Mouse (Mus musculus): ENCODE data around the gene Pepd. TPM values are rescaled to one million over a fixed set of nuclear protein-coding genes. Genes with fewer than 3 reads are reported as not detected.
"Not testable (repeated sequence)": the region's sequence is repeated elsewhere in the genome, so short reads cannot be mapped to it uniquely, and the experiment has no call there.

Gene Pepd
- total RNA-seq, 1 experiment from 2014 or later: 30.1 TPM

- no peak for ATAC-seq (replicated peaks; ENCODE audit: low read depth, poor library complexity, severe bottlenecking)
Measured at GRCm38 (mm10) chr7:34975913-34976312, 63.7 kb downstream of the Pepd start.

GRCm38 (mm10) chr7:34977403-34977802 is 65.2 kb downstream of the Pepd start:
- no peak for ATAC-seq (replicated peaks; ENCODE audit: low read depth, poor library complexity, severe bottlenecking)

GRCm38 (mm10) chr7:34981803-34982202 is 69.6 kb downstream of the Pepd start:
- ATAC-seq (replicated peaks; ENCODE audit: low read depth, poor library complexity, severe bottlenecking): no peak

GRCm38 (mm10) chr7:34982372-34982771 is 70.2 kb downstream of the Pepd start:
- ATAC-seq (replicated peaks; ENCODE audit: low read depth, poor library complexity, severe bottlenecking): not testable (repeated sequence)

GRCm38 (mm10) chr7:34983702-34984475 is 71.7 kb downstream of the Pepd start:
- no peak for ATAC-seq (replicated peaks; ENCODE audit: low read depth, poor library complexity, severe bottlenecking)

- peak; percentile 81 for ATAC-seq (replicated peaks; ENCODE audit: low read depth, poor library complexity, severe bottlenecking)
Measured at GRCm38 (mm10) chr7:34984526-34985133, 72.5 kb downstream of the Pepd start.

- peak; percentile 64 for ATAC-seq (replicated peaks; ENCODE audit: low read depth, poor library complexity, severe bottlenecking)
Measured at GRCm38 (mm10) chr7:34985216-34985615, 73.0 kb downstream of the Pepd start.

- ATAC-seq (replicated peaks; ENCODE audit: low read depth, poor library complexity, severe bottlenecking): peak; percentile 66
Measured at GRCm38 (mm10) chr7:34985646-34986045, 73.5 kb downstream of the Pepd start.

GRCm38 (mm10) chr7:34986575-34987150 is 74.5 kb downstream of the Pepd start:
- ATAC-seq (replicated peaks; ENCODE audit: low read depth, poor library complexity, severe bottlenecking): no peak

GRCm38 (mm10) chr7:34987258-34987657 is 75.1 kb downstream of the Pepd start:
- no peak for ATAC-seq (replicated peaks; ENCODE audit: low read depth, poor library complexity, severe bottlenecking)

- no peak for ATAC-seq (replicated peaks; ENCODE audit: low read depth, poor library complexity, severe bottlenecking)
Measured at GRCm38 (mm10) chr7:34988488-34988887, 76.3 kb downstream of the Pepd start.

GRCm38 (mm10) chr7:34991731-34992246 is 79.6 kb downstream of the Pepd start:
- ATAC-seq (replicated peaks; ENCODE audit: low read depth, poor library complexity, severe bottlenecking): peak; percentile 50

GRCm38 (mm10) chr7:34992766-34993165 is 80.6 kb downstream of the Pepd start:
- no peak for ATAC-seq (replicated peaks; ENCODE audit: low read depth, poor library complexity, severe bottlenecking)

GRCm38 (mm10) chr7:34995872-34996662 is 83.9 kb downstream of the Pepd start:
- no peak for ATAC-seq (replicated peaks; ENCODE audit: low read depth, poor library complexity, severe bottlenecking)

GRCm38 (mm10) chr7:35000839-35001238 is 88.7 kb downstream of the Pepd start:
- peak; percentile 66 for ATAC-seq (replicated peaks; ENCODE audit: low read depth, poor library complexity, severe bottlenecking)

GRCm38 (mm10) chr7:35003171-35003737 is 91.1 kb downstream of the Pepd start:
- ATAC-seq (replicated peaks; ENCODE audit: low read depth, poor library complexity, severe bottlenecking): no peak

- ATAC-seq (replicated peaks; ENCODE audit: low read depth, poor library complexity, severe bottlenecking): no peak
Measured at GRCm38 (mm10) chr7:35006661-35007060, 94.5 kb downstream of the Pepd start.

GRCm38 (mm10) chr7:35013228-35013627 is 101.0 kb downstream of the Pepd start:
- ATAC-seq (replicated peaks; ENCODE audit: low read depth, poor library complexity, severe bottlenecking): no peak

- no peak for ATAC-seq (replicated peaks; ENCODE audit: low read depth, poor library complexity, severe bottlenecking)
Measured at GRCm38 (mm10) chr7:35015252-35015651, 103.1 kb downstream of the Pepd start.

GRCm38 (mm10) chr7:35021365-35021764 is 109.2 kb downstream of the Pepd start:
- ATAC-seq (replicated peaks; ENCODE audit: low read depth, poor library complexity, severe bottlenecking): no peak

Measured in common myeloid progenitor, adult 5-6 weeks (primary cell).